In the genomic region with DNA sequence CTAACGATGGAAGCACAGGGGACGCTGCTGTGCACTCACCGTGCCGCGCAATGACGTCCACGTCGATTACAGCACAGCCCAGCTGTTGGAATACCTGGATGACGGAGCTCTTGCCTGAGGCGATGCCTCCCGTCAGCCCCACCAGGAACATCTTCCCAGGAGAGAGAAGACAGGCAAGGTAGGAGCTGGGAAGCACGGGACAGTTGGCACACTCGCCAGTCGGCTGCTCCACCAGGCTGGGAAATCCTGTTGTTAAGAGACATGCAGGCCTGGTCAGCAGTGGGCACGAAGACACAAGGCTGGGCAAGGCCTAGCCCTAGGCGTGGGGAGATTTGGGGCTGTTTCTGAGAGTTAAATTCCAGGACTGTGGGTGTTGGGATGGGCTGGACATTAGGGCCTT, we compare ENCODE assay signal across 28 mouse cellular contexts. TPM values are rescaled to one million over a fixed set of nuclear protein-coding genes. Genes with fewer than 3 reads are reported as not detected.
A peak's percentile ranks its signal among the peaks of the same experiment; 100 is the strongest.
DNase-seq lines count a peak whose midpoint lies in the region; ATAC-seq and TF ChIP-seq lines count a peak whose summit lies in the region.
"Had no signal": no experiment of that assay in that cellular context is flagged by ENCODE, and none has a peak within 500 bp of the region (broad histone marks: within the 10 kb centered on the region; RNA-seq: fewer than 3 reads in every experiment).

No protein-coding gene starts in this region.

- no peak overlapping the region; the same call in 1 of the 2 replicates for H3K9ac ChIP-seq in heart, embryonic 12.5 days
- H3K9ac ChIP-seq in midbrain, embryonic 13.5 days (replicated peaks), result no peak overlapping the region
- no peak overlapping the region for H3K9ac ChIP-seq in limb, embryonic 15.5 days
- H3K9ac ChIP-seq: liver, embryonic 15.5 days; stomach, embryonic 15.5 days had no signal

- 86% methylated on average over 16 of the region's 16 CpGs for WGBS in heart, embryonic 12.5 days
- WGBS in midbrain, embryonic 13.5 days, result 85% methylated on average over 16 of the region's 16 CpGs
- WGBS in midbrain, embryonic 10.5 days, result 91% methylated on average over 16 of the region's 16 CpGs
- WGBS in limb, embryonic 15.5 days, result 72% methylated on average over 16 of the region's 16 CpGs

- no peak for DNase-seq in heart, adult 8-10 months (ENCODE audit: low spot score)
- DNase-seq in midbrain, embryonic 10.5 days (ENCODE audit: low spot score), result no peak
- no peak for DNase-seq in G1E (ENCODE audit: low spot score)
- DNase-seq in spleen, adult 18-20 months, result no peak
- DNase-seq: adrenal gland, postnatal 10 days; B cell, adult 2 months; cerebellum, adult 8-10 months; cerebellum, postnatal 25 days; gastrocnemius, postnatal 36 days; heart, postnatal 14 days; kidney, adult 9 months; kidney, postnatal 10 days; layer of hippocampus, postnatal 36 days; left cerebral cortex, postnatal 4 days; lung, postnatal 4 days; thymus, postnatal 14 days had no signal

- no peak overlapping the region for H3K4me3 ChIP-seq in heart, embryonic 12.5 days
- no peak overlapping the region for H3K4me3 ChIP-seq in midbrain, embryonic 13.5 days (replicated peaks)
- no peak overlapping the region for H3K4me3 ChIP-seq in midbrain, embryonic 10.5 days
- peak overlapping the region; percentile 71; the same call in 1 of the 2 replicates for H3K4me3 ChIP-seq in G1E (ENCODE audit: low read depth, low read length)
- H3K4me3 ChIP-seq in limb, embryonic 15.5 days, result no peak overlapping the region
- H3K4me3 ChIP-seq: liver, embryonic 15.5 days; megakaryocyte, embryonic 14.5 days; stomach, embryonic 15.5 days had no signal

- H3K36me3 ChIP-seq in heart, embryonic 12.5 days, result peaks cover 40% of the 10 kb centered on the region
- peaks cover 50% of the 10 kb centered on the region for H3K36me3 ChIP-seq in midbrain, embryonic 13.5 days
- H3K36me3 ChIP-seq in midbrain, embryonic 10.5 days, result peaks cover 78% of the 10 kb centered on the region
- H3K36me3 ChIP-seq in G1E (replicated peaks), result peaks cover 82% of the 10 kb centered on the region
- peaks cover 54% of the 10 kb centered on the region for H3K36me3 ChIP-seq in limb, embryonic 15.5 days

- H3K9me3 ChIP-seq in heart, embryonic 12.5 days (replicated peaks), result no peaks in the 10 kb centered on the region
- H3K9me3 ChIP-seq in midbrain, embryonic 13.5 days, result no peaks in the 10 kb centered on the region
- no peaks in the 10 kb centered on the region for H3K9me3 ChIP-seq in midbrain, embryonic 10.5 days (replicated peaks)
- no peaks in the 10 kb centered on the region for H3K9me3 ChIP-seq in G1E (replicated peaks)
- no peaks in the 10 kb centered on the region for H3K9me3 ChIP-seq in limb, embryonic 15.5 days
- H3K9me3 ChIP-seq: liver, embryonic 15.5 days; megakaryocyte, embryonic 14.5 days; stomach, embryonic 15.5 days had no signal

- no peak for TF ChIP-seq CTCF in G1E (IDR thresholded peaks at IDR 0.05; ENCODE audit: low read depth, low read length)

- no peak for ATAC-seq in heart, embryonic 12.5 days (ENCODE audit: insufficient number of reproducible peaks, low FRiP score)
- ATAC-seq in midbrain, embryonic 13.5 days, result no peak
- ATAC-seq in G1E (ENCODE audit: extremely low read depth, insufficient number of reproducible peaks, low FRiP score, poor library complexity, severe bottlenecking), result no peak
- no peak for ATAC-seq in limb, embryonic 15.5 days (ENCODE audit: insufficient number of reproducible peaks, low FRiP score, low TSS enrichment, low read depth)
- ATAC-seq: forebrain, embryonic 14.5 days; intestine, embryonic 16.5 days; Patski had no signal

- no peak overlapping the region for H3K4me2 ChIP-seq in heart, embryonic 12.5 days
- H3K4me2 ChIP-seq in midbrain, embryonic 13.5 days (replicated peaks), result no peak overlapping the region
- no peak overlapping the region for H3K4me2 ChIP-seq in limb, embryonic 15.5 days
- H3K4me2 ChIP-seq: liver, embryonic 15.5 days; stomach, embryonic 15.5 days had no signal

- no peaks in the 10 kb centered on the region for H3K27me3 ChIP-seq in heart, embryonic 12.5 days (replicated peaks)
- H3K27me3 ChIP-seq in midbrain, embryonic 13.5 days, result 0 out of 2 replicates have a peak, but pooled peaks cover 2% of the 10 kb centered on the region
- H3K27me3 ChIP-seq in midbrain, embryonic 10.5 days (ENCODE audit: low read depth, poor library complexity, severe bottlenecking), result no peaks in the 10 kb centered on the region
- no peaks in the 10 kb centered on the region for H3K27me3 ChIP-seq in G1E (ENCODE audit: insufficient read depth, low read length)
- H3K27me3 ChIP-seq in limb, embryonic 15.5 days, result no peaks in the 10 kb centered on the region
- H3K27me3 ChIP-seq: CH12.LX; liver, embryonic 15.5 days; megakaryocyte, embryonic 14.5 days; Patski; stomach, embryonic 15.5 days had no signal

- H3K27ac ChIP-seq in heart, embryonic 12.5 days (ENCODE audit: poor library complexity, severe bottlenecking), result peak overlapping the region; percentile 91; the same call in 1 of the 2 replicates
- peak overlapping the region; percentile 6; the same call in 1 of the 2 replicates for H3K27ac ChIP-seq in midbrain, embryonic 13.5 days
- no peak overlapping the region for H3K27ac ChIP-seq in midbrain, embryonic 10.5 days (replicated peaks)
- peak overlapping the region; percentile 18; the same call in 1 of the 2 replicates for H3K27ac ChIP-seq in limb, embryonic 15.5 days
- H3K27ac ChIP-seq: liver, embryonic 15.5 days; stomach, embryonic 15.5 days had no signal

- H3K4me1 ChIP-seq in heart, embryonic 12.5 days (replicated peaks), result peaks cover 46% of the 10 kb centered on the region
- H3K4me1 ChIP-seq in midbrain, embryonic 13.5 days (replicated peaks), result peaks cover 45% of the 10 kb centered on the region
- peaks cover 22% of the 10 kb centered on the region for H3K4me1 ChIP-seq in midbrain, embryonic 10.5 days
- H3K4me1 ChIP-seq in G1E (ENCODE audit: insufficient read depth, low read depth, low read length), result peaks cover 75% of the 10 kb centered on the region
- H3K4me1 ChIP-seq in limb, embryonic 15.5 days, result peaks cover 23% of the 10 kb centered on the region

RNA-seq across cellular contexts. Expression of a gene that starts 27.9 kb away (rescaled TPM):
- 46.9 and 50.4 TPM in 2 replicates for polyA plus RNA-seq in heart, embryonic 12.5 days (2016; fragmentation: Nextera tagmentation; extraction: Ambion mirVana)
- 10 to 100 TPM; 67.2 to 74.7 (median 70.0) TPM for total RNA-seq in heart, adult 8-10 months (2022)
- 45.2 and 49.9 TPM in 2 replicates for polyA plus RNA-seq in midbrain, embryonic 13.5 days (2015; fragmentation: Nextera tagmentation; extraction: Ambion mirVana)
- 57.3 and 61.8 TPM in 2 replicates for polyA plus RNA-seq in midbrain, embryonic 10.5 days (2016; fragmentation: Nextera tagmentation; extraction: Ambion mirVana)
- total RNA-seq in G1E (2014; fragmentation: Nextera tagmentation) (54.2 and 83.8 TPM in 2 replicates), G1E (2017) (40.0 and 51.2 TPM in 2 replicates)
- 5.9 and 9.2 TPM in 2 replicates for polyA plus RNA-seq in G1E (2012)
- 47.6 and 54.0 TPM in 2 replicates for polyA plus RNA-seq in limb, embryonic 15.5 days (2015; fragmentation: Nextera tagmentation; extraction: Ambion mirVana)

RNA-seq across cellular contexts. Expression of a gene that starts 28.0 kb away (rescaled TPM):
- polyA plus RNA-seq in heart, embryonic 12.5 days (2016; fragmentation: Nextera tagmentation; extraction: Ambion mirVana), result 94.1 and 95.2 TPM in 2 replicates
- 10 to 100 TPM; 54.2 to 95.5 (median 77.9) TPM for total RNA-seq in heart, adult 8-10 months (2022)
- polyA plus RNA-seq in midbrain, embryonic 13.5 days (2015; fragmentation: Nextera tagmentation; extraction: Ambion mirVana), result 177 and 178 TPM in 2 replicates
- polyA plus RNA-seq in midbrain, embryonic 10.5 days (2016; fragmentation: Nextera tagmentation; extraction: Ambion mirVana), result 265 and 287 TPM in 2 replicates
- total RNA-seq in G1E (2014; fragmentation: Nextera tagmentation) (87.1 and 95.3 TPM in 2 replicates), G1E (2017) (31.1 and 36.4 TPM in 2 replicates)
- polyA plus RNA-seq in G1E (2012), result 191 and 199 TPM in 2 replicates
- 129 and 136 TPM in 2 replicates for polyA plus RNA-seq in limb, embryonic 15.5 days (2015; fragmentation: Nextera tagmentation; extraction: Ambion mirVana)

RNA-seq across cellular contexts. Expression of a gene that starts 53.6 kb away (rescaled TPM):
- polyA plus RNA-seq in heart, embryonic 12.5 days (2016; fragmentation: Nextera tagmentation; extraction: Ambion mirVana), result 0.87 and 1.4 TPM in 2 replicates
- total RNA-seq in heart, adult 8-10 months (2022), result not detected
- polyA plus RNA-seq in midbrain, embryonic 13.5 days (2015; fragmentation: Nextera tagmentation; extraction: Ambion mirVana), result 5.7 and 8.2 TPM in 2 replicates
- 3.0 and 5.8 TPM in 2 replicates for polyA plus RNA-seq in midbrain, embryonic 10.5 days (2016; fragmentation: Nextera tagmentation; extraction: Ambion mirVana)
- total RNA-seq in G1E (2014; fragmentation: Nextera tagmentation) (not detected in 2 replicates), G1E (2017) (not detected in 2 replicates)
- not detected in 2 replicates for polyA plus RNA-seq in G1E (2012)
- polyA plus RNA-seq in limb, embryonic 15.5 days (2015; fragmentation: Nextera tagmentation; extraction: Ambion mirVana), result 0.81 and 1.2 TPM in 2 replicates
- total RNA-seq: CH12.LX; gastrocnemius, adult 18-20 months; liver, adult 2 months had no signal
- polyA plus RNA-seq: liver, adult 2 months had no signal
